Mouse (Mus musculus): Measurements from ENCODE around the gene Slc38a4. TPM values are rescaled to one million over a fixed set of nuclear protein-coding genes. Genes with fewer than 3 reads are reported as not detected.

The Slc38a4 gene
- polyA plus RNA-seq, 1 experiment from 2014 or later = 56.1 TPM

DNA sequence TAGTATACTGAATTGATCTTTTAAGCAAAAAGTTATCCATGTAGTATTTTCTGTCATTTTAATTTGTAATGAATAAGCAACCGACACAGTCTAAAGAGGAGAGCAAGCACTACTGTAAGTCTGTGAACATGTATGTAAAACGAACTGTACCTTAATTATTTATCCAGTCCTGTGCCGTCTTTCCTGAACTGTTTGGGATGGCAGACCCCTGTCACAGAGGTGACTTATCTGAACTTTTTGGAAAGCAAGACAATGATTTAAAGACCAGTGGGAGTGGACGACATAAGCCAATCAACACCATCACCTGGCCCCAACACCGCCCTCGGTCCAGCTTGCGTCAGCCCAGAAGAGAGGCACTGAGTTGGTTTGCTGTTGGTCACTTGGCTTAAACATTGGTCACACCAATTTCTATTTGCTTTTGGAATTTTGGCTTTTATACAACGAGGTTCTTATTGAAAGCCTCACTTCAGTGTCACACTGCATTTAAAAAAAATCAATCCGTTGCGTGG, 24.7 kb downstream of the Slc38a4 start:
- Histone ChIP-seq H3K9me3 (replicated peaks) (no peaks in the 10 kb centered on the region), H3K36me3 (no peaks in the 10 kb centered on the region), H3K27me3 (no peaks in the 10 kb centered on the region), H3K27ac (replicated peaks) (no peak overlapping the region), H3K4me2 (replicated peaks) (no peak overlapping the region), H3K4me1 (no peaks in the 10 kb centered on the region; the same call in 1 of the 2 replicates), H3K9ac (no peak overlapping the region), H3K4me3 (replicated peaks) (no peak overlapping the region)
- WGBS = 87% methylated on average over 10 of the region's 10 CpGs
- ATAC-seq (ENCODE audit: insufficient number of reproducible peaks, low FRiP score, low TSS enrichment, low read depth) = no peak

DNA sequence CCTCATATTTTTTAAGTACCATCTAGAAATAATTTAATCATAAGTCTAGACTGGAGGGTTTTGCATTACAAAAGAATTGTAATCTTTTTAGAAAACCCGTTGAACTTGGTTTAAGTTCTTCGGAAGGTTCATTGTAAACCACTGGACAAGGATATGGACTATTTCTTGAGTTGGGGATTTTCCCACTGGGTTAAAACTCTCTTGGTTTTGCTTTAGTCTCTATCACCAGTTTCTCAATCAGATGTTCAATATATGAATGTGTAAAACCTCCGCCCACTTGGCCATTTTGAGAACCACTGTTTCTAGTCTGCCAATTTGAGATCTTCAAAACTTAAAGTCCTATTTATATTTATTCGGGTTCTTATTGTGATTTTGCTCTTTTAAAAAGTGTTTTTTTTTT, 25.6 kb downstream of the Slc38a4 start:
- Histone ChIP-seq H3K36me3 (no peaks in the 10 kb centered on the region), H3K4me1 (no peaks in the 10 kb centered on the region; the same call in 1 of the 2 replicates), H3K4me2 (replicated peaks) (no peak overlapping the region), H3K27ac (replicated peaks) (no peak overlapping the region), H3K9ac (no peak overlapping the region), H3K27me3 (no peaks in the 10 kb centered on the region), H3K4me3 (replicated peaks) (no peak overlapping the region), H3K9me3 (replicated peaks) (no peaks in the 10 kb centered on the region)
- no peak for ATAC-seq (ENCODE audit: insufficient number of reproducible peaks, low FRiP score, low TSS enrichment, low read depth)
- 84% methylated on average over 4 of the region's 4 CpGs for WGBS

DNA sequence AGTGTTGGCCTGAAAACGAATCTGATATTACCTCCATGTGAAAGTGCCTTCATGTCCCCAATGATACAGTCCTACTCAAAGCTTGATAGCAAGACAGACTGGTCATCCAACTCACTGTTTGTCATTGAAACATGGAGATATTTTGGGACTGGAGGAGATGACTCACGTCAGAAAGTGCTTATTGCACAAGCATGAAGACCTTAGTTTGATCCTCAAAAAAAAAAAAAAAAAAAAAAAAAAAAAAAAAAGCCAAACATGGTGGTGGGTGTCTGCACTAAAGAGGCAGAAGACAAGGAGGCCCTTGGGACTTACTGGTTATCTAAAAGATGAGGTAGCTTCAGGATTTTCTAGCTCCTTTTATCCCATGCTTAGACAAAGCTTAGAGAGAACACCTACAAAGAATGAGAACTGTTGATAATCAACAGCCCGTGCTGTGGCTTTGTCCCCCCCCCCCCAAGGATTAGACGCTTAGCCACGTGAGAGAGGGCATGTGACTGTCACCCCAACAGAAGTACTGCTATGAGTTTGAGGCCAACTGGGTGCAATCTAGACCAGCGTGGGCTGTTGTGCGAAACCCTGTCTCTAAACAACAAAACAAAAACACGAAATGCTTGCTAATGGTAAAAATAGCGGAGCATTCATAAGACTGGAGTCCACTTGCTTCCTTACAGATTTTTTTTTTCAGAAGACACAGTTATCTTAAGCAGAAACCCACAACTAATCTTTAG, 26.5 kb downstream of the Slc38a4 start:
- no peak overlapping the region for H3K27ac ChIP-seq (replicated peaks)
- no peak for ATAC-seq (ENCODE audit: insufficient number of reproducible peaks, low FRiP score, low TSS enrichment, low read depth)
- H3K27me3 ChIP-seq = no peaks in the 10 kb centered on the region
- no peak overlapping the region for H3K4me2 ChIP-seq (replicated peaks)
- no peaks in the 10 kb centered on the region; the same call in 1 of the 2 replicates for H3K4me1 ChIP-seq
- WGBS = 86% methylated on average over 9 of the region's 9 CpGs
- no peak overlapping the region for H3K4me3 ChIP-seq (replicated peaks)
- no peak overlapping the region for H3K9ac ChIP-seq
- no peaks in the 10 kb centered on the region for H3K9me3 ChIP-seq (replicated peaks)
- H3K36me3 ChIP-seq = no peaks in the 10 kb centered on the region

DNA sequence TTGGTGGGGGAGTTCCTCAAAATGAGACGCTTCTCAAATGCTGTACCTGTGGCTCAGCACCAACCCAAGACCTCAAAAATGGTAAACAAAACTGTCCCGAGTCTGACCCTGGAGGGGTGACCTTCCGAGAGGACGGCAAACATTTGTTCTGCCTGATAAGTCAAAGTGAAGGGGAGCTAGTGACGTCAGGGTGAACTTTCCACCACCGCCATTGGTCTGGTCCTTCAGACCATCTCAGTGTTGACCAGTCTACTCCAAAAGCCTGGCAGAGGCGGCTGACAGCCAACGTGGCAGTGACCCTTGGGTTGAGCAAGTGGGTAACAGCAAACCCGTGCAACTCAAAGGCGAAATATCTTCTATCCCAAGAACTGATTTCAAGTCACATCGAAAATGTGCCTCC, 27.1 kb downstream of the Slc38a4 start:
- Histone ChIP-seq H3K9ac (no peak overlapping the region), H3K4me2 (replicated peaks) (no peak overlapping the region), H3K27ac (replicated peaks) (no peak overlapping the region), H3K4me1 (no peaks in the 10 kb centered on the region; the same call in 1 of the 2 replicates), H3K9me3 (replicated peaks) (no peaks in the 10 kb centered on the region), H3K36me3 (no peaks in the 10 kb centered on the region), H3K4me3 (replicated peaks) (no peak overlapping the region), H3K27me3 (no peaks in the 10 kb centered on the region)
- WGBS = 86% methylated on average over 11 of the region's 11 CpGs
- ATAC-seq (ENCODE audit: insufficient number of reproducible peaks, low FRiP score, low TSS enrichment, low read depth) = no peak

DNA sequence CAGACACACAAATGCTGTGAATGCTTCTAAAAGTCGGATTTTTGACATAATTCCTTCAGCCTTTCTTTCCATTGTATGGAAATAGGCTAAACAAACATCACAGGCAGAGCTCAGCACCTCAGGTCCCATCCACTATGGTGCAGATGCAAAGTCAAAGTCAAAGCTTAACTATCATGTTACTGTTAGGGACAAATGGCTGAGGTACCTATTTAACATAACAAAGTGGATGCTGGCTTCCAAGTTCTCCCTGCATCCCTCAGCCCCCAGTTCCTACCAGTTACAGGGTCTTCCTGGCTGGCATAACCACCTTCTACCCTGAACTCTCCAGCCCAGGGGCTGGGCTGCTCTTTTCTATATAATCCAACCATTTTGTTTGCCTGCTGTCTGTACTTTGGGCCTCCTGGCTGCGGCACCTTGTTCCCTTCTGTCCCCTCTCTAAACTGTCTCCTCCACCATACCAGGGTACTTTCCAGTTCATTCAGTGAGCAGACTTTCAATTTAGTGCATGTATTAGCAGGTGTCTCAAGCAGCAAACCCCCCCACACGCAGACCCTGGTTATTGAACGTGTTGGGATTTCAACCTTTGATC, 27.6 kb downstream of the Slc38a4 start:
- ATAC-seq (ENCODE audit: insufficient number of reproducible peaks, low FRiP score, low TSS enrichment, low read depth) = no peak
- WGBS = 59% methylated on average over 4 of the region's 4 CpGs
- Histone ChIP-seq H3K4me3 (replicated peaks) (no peak overlapping the region), H3K27ac (replicated peaks) (no peak overlapping the region), H3K9me3 (replicated peaks) (no peaks in the 10 kb centered on the region), H3K9ac (no peak overlapping the region), H3K36me3 (no peaks in the 10 kb centered on the region), H3K4me2 (replicated peaks) (no peak overlapping the region), H3K27me3 (no peaks in the 10 kb centered on the region), H3K4me1 (no peaks in the 10 kb centered on the region)

DNA sequence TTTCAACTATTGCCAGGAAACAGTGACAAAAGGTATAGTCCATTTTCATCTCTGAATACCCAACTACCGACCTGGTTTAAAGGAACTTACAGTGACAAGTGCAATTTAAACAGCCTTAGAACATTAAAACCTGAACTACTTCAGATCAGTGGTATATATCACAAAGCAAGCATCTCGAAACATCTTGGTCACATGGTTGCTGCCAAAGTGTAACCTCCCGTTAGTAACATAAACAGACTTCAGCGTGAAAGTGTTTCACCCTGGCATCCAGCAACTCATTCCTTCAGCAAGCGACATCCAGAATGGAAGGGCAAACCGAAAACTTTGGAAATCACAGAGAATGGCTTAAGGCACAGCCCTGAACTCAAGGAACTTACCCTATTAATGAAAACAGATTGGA, 29.1 kb downstream of the Slc38a4 start:
- Histone ChIP-seq H3K36me3 (no peaks in the 10 kb centered on the region), H3K9ac (no peak overlapping the region), H3K27me3 (no peaks in the 10 kb centered on the region), H3K27ac (replicated peaks) (no peak overlapping the region), H3K4me1 (no peaks in the 10 kb centered on the region), H3K4me3 (replicated peaks) (no peak overlapping the region), H3K4me2 (replicated peaks) (no peak overlapping the region), H3K9me3 (replicated peaks) (no peaks in the 10 kb centered on the region)
- WGBS = 70% methylated on average over 6 of the region's 6 CpGs
- no peak for ATAC-seq (ENCODE audit: insufficient number of reproducible peaks, low FRiP score, low TSS enrichment, low read depth)

DNA sequence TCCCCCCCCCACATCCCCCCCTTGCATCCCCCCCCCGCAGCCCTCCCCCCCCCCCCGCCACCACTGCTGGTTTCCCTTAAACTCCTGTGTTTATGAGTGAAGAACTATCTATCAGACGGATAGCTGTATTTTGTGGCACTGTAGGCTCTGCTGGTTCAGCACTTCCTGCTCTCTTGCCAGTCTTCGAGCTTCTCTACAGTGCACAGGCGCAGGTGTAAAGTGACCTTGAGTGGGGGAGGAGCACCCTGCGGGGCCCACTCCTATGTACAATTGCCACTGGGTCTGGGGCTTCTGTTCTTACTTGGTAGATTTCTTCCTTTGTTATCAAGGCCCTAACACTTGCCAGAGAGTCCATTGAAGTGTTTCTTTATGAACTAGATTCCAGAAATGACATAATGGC, 33.0 kb downstream of the Slc38a4 start:
- 77% methylated on average over 4 of the region's 6 CpGs for WGBS
- Histone ChIP-seq H3K4me1 (no peaks in the 10 kb centered on the region), H3K27me3 (no peaks in the 10 kb centered on the region), H3K27ac (replicated peaks) (no peak overlapping the region), H3K4me2 (replicated peaks) (no peak overlapping the region), H3K9ac (no peak overlapping the region), H3K9me3 (replicated peaks) (no peaks in the 10 kb centered on the region), H3K4me3 (replicated peaks) (no peak overlapping the region), H3K36me3 (no peaks in the 10 kb centered on the region)
- ATAC-seq (ENCODE audit: insufficient number of reproducible peaks, low FRiP score, low TSS enrichment, low read depth) = no peak

DNA sequence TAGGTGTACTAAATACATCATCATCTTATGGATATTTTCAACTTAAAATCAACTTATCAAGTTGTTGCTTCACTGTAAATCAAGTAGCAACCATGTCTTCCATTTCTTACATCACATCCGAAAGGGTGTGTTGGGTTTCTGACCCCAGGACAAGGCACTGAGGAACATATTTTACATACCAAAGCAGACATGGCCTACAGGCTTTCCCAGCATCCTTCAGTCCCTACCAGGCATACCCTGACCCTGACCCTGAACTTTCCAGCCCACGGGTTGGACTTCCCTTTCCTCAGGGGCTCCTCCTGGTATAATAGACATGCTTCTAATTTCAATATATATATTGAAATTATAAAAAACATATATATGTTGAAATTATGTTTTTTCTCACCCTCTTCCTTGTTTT, 33.5 kb downstream of the Slc38a4 start:
- H3K9me3 ChIP-seq (replicated peaks) = no peaks in the 10 kb centered on the region
- H3K27me3 ChIP-seq = no peaks in the 10 kb centered on the region
- H3K4me1 ChIP-seq = no peaks in the 10 kb centered on the region
- H3K9ac ChIP-seq = no peak overlapping the region
- no peak overlapping the region for H3K27ac ChIP-seq (replicated peaks)
- no peak overlapping the region for H3K4me2 ChIP-seq (replicated peaks)
- H3K4me3 ChIP-seq (replicated peaks) = no peak overlapping the region
- no peaks in the 10 kb centered on the region for H3K36me3 ChIP-seq
- ATAC-seq (ENCODE audit: insufficient number of reproducible peaks, low FRiP score, low TSS enrichment, low read depth) = no peak
- WGBS = 78% methylated on average over 2 of the region's 2 CpGs

DNA sequence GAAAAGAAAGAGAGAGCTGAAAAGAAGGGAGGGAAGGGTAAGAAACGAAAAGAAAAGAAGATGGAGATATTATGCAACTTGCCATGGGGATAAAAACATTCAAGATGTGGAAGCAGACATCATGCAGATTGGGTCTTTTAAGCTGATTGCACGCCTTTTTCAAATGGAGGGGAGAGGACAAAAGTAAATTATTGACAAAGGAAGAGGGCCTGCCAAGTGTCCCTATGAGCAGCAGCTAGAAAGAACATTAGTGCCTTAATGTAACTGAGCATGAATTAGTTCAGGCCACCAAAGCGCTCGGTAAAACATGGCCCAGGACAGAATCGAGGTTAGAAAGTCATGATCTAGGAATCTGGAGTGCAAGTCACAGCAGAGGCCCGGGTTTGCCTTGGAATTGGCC, 35.5 kb downstream of the Slc38a4 start:
- ATAC-seq (ENCODE audit: insufficient number of reproducible peaks, low FRiP score, low TSS enrichment, low read depth) = no peak
- no peaks in the 10 kb centered on the region for H3K9me3 ChIP-seq (replicated peaks)
- H3K4me3 ChIP-seq (replicated peaks) = no peak overlapping the region
- H3K27me3 ChIP-seq = no peaks in the 10 kb centered on the region
- H3K9ac ChIP-seq = no peak overlapping the region
- H3K4me2 ChIP-seq (replicated peaks) = no peak overlapping the region
- no peaks in the 10 kb centered on the region; the same call in 1 of the 2 replicates for H3K36me3 ChIP-seq
- WGBS = 81% methylated on average over 6 of the region's 6 CpGs
- no peak overlapping the region for H3K27ac ChIP-seq (replicated peaks)
- H3K4me1 ChIP-seq = no peaks in the 10 kb centered on the region

DNA sequence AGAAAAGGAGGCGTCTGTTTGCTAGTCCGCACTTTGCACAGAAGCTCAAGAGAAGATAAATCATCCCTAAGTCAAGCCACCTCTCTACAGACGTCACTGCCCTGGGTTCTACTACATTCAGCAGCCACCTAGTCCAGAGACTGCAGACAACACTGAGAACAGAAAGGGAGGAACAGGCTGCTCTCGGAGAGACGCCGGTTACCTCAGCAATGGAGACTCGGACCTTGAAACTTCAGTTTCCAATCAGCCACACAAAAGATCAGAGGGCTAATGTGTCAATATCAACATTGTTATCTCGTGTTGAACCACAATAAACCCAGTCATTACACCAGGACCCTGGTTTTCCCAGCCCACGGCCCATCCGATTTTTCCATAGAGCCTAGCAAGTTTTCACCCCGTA, 36.4 kb downstream of the Slc38a4 start:
- Histone ChIP-seq H3K27me3 (no peaks in the 10 kb centered on the region), H3K4me3 (replicated peaks) (no peak overlapping the region), H3K36me3 (no peaks in the 10 kb centered on the region; the same call in 1 of the 2 replicates), H3K9ac (no peak overlapping the region), H3K9me3 (replicated peaks) (no peaks in the 10 kb centered on the region), H3K27ac (replicated peaks) (peak overlapping the region; percentile 17; the same call in 1 of the 2 replicates), H3K4me2 (replicated peaks) (no peak overlapping the region), H3K4me1 (no peaks in the 10 kb centered on the region)
- 87% methylated on average over 11 of the region's 11 CpGs for WGBS
- no peak for ATAC-seq (ENCODE audit: insufficient number of reproducible peaks, low FRiP score, low TSS enrichment, low read depth)

DNA sequence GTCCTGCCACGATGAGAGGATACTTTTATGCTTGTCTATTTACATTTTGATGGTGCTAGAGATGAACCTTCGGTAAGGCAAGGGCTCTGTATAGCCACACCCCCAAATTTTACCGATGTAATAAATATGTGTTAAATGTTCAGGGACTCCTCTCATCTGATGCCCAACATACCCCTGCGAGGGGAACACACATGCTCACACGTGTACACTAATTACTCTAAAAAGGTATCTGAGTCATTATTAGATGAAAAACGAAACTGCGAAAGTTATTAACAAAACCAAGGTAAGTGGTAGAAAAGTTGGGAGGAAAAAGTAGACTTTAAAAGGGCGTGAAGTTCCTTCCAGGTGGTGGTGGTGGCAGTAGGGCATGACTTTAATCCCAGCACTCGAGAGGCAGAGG, 38.6 kb downstream of the Slc38a4 start:
- Histone ChIP-seq H3K9me3 (replicated peaks) (no peaks in the 10 kb centered on the region), H3K27me3 (no peaks in the 10 kb centered on the region), H3K4me3 (replicated peaks) (no peak overlapping the region), H3K4me2 (replicated peaks) (no peak overlapping the region), H3K9ac (no peak overlapping the region), H3K36me3 (no peaks in the 10 kb centered on the region; the same call in 1 of the 2 replicates), H3K4me1 (no peaks in the 10 kb centered on the region), H3K27ac (replicated peaks) (no peak overlapping the region)
- 87% methylated on average over 9 of the region's 9 CpGs for WGBS
- no peak for ATAC-seq (ENCODE audit: insufficient number of reproducible peaks, low FRiP score, low TSS enrichment, low read depth)

All from embryonic facial prominence, embryonic 15.5 days (tissue).